Mouse (Mus musculus) c-Kit-positive CD71-positive TER-119-positive erythroid progenitor cells, embryonic 14.5 days (primary cell): Measurements from ENCODE around the gene Setd7.

Experiments
- DNase-seq: peaks from one replicate; pipeline ENCODE4 v3.0.0-alpha.2; 2013; ENCODE audit warnings: low spot score

Gene Setd7

DNA sequence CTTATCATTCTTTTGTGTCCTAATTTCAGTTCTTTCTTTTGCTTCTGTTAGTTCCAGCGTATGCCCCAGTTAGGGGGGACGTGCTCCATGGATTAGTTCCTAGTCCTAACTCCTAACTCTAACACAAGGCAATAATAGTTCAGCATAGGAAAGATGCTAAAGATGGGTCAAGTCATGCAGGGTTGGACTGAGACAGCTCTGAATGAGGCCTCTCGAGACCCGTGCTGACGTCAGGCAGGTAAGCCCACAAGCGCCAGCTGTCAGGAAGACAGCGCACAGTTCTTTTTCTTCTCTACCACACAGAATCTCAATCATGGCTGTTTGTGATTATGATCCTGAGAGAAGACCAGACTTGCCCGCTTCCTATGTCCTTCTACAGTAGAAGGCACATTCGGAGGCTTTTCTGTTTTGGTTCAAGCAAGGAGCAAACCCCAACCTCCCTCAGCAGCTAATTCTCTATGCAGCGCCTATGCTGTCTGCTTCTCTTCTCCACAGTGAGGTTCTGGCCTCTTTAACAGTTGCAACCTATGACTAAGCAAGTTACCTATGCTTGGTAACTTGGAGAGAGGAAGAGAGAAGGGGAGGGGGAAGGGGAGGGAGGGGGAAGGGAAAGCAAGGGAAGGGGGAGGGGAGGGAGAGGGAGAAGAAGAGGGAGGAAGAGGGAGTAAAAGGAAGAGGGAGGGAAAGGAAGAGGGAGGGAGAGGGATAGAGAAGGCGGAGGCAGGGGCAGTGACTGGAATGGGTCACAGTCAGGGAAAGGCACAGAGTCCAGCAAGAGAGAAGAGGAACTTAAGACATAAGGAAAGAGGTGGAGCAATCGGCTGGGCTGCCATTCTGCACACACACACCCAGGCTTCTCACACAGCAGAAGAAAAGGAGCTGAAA, 42.6 kb downstream of the Setd7 start:
- peak; percentile 27 for DNase-seq

GRCm38 (mm10) chr3:51517467-51517866, 43.2 kb downstream of the Setd7 start:
- DNase-seq = peak; percentile 24

DNA sequence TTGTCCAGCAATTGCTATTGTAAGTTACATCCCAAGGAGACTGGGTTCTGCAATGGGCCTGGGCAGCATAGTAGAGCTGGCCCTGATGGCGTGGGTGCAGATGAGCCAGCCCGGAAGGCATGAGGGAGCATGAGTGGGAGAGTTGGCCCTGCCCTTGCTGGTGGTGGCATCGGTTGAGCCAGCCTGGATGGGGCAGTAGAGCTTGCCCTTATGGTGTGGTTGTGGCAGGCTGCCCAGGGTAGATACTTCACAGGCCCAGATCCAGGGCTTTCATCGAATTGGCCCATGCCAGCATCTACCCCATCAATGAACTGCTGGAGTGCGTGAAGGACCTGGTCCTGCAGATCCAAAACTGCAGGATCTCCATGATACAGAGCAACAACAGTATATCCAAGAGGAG, 48.7 kb downstream of the Setd7 start:
- no peak for DNase-seq

DNA sequence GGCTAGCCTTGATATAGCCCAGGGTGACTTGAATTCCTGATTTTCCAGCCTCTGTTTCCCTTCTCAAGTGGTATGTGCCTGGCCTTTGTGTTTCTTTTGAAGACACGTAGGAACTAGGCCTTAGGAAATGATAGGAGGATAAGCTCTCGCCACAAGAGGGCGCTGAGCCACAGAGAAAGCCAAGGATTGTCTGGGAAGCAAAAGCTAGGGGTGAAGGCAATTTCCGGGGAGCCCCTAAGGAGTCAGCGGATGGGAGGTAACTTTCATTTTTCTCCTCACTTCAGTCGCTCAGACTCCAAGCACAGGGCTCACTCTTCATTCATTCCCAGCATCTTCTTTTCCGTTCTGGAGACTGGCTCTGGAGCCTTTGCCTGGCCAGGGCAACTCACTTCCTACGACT, 49.8 kb downstream of the Setd7 start:
- peak; percentile 83 for DNase-seq

GRCm38 (mm10) chr3:51505465-51505864, 55.2 kb downstream of the Setd7 start:
- no peak for DNase-seq

- DNase-seq = no peak
These were observed 56.2 kb downstream of the Setd7 start for GRCm38 (mm10) chr3:51504385-51504952.

DNA sequence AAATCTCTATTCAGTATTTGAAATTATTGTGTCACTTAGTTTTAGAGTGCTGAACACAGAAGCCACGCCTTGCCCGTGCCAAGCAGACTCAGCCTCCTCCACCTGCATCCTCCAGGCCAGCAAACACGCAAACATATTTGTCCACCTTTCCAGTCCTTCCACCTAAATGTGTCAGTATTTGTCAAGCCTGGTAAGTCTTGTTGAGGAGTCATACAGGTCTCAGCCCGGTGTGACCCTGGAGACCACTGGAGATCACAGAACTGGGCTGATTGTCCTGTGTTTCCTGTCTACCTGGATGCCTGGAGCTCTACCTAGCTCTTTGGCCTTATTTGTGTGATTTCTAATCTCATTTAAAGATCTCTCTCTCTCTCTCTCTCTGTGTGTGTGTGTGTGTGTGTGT, 60.8 kb downstream of the Setd7 start:
- no peak for DNase-seq

GRCm38 (mm10) chr3:51498659-51499058, 62.0 kb downstream of the Setd7 start:
- no peak for DNase-seq

DNA sequence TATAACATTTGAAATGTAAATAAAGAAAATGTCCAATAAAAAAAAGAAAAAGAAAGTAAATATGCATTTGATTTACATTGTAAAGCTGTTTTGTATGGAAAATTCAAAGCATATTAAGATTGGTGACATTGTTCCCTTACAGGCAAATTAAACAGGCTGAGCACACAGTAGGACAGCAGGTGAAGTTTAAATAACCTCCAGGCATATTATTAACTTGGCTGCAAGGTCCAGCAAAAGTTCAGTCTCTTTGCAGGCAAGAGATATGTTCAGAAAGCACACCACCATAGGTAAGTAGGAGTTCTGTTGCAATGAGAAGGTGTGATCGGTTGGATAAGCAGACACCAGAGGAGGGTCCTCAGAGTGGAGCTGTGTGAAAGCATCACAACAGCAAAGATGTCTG, 62.7 kb downstream of the Setd7 start:
- no peak for DNase-seq

DNA sequence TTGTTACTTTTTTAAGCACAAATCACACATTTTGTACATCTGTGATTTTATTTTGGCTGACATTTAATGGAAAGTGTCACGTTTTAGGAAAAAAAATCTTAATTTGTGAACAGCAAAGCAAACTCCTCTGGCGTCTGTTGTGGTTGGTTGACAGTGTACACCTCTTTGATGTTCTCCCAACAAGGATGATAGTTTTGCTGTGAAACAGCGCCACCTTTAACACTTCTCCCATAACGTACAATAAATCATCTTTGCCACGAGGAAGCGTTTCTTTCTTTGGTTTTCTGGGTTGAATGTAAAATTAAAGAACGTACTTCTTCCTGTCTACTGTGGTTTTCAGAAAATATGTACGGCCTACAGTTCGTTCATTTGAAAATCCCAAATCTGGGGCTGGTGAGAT, 65.0 kb downstream of the Setd7 start:
- DNase-seq = no peak

GRCm38 (mm10) chr3:51494466-51494865, 66.2 kb downstream of the Setd7 start:
- no peak for DNase-seq

DNA sequence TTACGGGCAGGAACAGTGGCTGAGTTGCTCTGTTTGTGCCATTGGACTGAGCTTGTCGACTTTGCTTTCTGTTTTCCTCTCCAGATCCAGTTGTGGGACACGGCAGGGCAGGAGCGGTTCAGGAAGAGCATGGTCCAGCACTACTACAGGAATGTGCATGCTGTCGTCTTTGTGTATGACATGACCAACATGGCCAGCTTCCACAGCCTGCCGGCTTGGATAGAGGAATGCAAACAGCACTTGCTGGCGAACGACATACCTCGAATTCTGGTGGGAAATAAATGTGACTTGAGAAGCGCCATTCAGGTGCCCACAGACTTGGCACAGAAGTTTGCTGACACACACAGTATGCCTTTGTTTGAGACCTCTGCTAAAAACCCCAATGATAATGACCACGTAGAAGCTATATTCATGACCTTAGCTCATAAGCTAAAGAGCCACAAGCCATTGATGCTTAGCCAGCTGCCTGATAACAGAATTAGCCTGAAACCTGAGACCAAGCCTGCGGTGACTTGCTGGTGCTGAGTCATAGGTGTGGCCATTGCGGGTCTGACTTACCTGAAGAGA, 67.3 kb downstream of the Setd7 start:
- DNase-seq = no peak

DNA sequence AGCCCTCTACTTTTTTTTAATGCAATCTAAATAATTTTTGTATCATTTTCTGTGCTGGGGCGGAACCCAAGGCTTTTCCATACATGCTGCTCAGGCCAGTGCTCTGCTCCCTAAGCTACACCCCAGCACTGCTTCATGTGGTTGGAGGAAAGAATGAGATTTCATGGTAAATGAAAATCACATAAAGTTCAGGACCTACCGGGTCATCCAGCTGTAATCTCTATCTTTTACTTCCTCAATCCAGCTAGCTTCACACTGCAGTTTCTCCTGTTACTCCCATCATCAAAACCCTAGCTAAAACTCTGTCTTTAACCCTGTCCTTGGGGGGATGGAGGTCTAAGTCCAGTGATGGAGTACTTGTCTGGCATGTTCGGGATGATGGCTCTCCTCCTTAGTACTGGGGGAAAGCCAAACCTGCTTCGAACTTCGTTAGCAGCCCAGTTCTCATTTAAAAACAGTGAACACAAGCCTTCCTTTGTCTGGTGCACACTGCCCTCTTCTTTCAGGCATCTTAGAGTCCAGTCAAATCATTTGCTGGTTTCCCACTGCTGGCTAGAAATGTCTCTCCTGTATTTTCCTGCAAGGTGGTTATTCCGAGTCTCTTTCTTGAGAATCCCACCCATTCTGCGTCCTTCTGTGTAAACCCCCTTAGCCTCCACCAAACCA, 70.5 kb downstream of the Setd7 start:
- no peak for DNase-seq

- no peak for DNase-seq
These were observed 74.0 kb downstream of the Setd7 start for GRCm38 (mm10) chr3:51486491-51487195.

DNA sequence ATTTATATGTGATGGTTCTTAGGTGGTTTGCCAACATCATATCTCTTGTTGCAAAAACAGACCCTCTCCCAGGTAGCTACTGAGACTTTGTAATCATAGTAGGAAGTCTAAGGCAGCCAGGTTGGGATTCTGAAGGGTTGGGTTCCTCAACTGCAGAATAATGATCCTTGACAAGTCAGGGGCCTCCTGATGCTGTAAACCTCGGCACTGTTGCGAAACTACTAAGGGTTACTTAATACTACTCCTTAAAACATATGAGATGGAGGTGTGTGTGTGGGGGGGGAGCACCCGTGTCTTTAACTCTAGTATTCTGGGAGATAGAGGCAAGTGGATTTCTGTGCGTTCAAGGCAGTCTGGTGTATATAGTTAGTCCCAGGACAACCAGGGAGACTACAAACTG, 75.3 kb downstream of the Setd7 start:
- no peak for DNase-seq

DNA sequence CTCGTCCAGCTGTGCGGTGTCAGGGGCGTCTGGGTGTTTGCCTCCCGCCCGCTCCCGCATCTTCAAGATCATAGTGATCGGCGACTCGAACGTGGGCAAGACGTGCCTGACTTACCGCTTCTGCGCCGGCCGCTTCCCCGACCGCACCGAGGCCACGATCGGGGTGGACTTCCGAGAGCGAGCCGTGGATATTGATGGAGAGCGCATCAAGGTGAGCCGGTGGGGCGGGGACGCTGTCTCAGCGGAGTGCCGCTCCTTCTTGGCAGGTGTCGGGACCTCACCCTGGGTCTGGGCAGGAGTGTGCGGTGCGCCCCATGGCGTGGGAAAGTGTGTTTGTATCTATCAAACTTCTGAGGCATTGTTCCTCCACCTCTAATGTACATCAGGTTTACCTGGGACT, 76.3 kb downstream of the Setd7 start:
- no peak for DNase-seq

- DNase-seq = peak; percentile 88
These were observed 76.8 kb downstream of the Setd7 start, which contains the start of gene Rab33b for GRCm38 (mm10) chr3:51483741-51484359. Rab33b (plus strand) TSS chr3:51483920.

- DNase-seq = no peak
These were observed 77.9 kb downstream of the Setd7 start for GRCm38 (mm10) chr3:51482781-51483180.

DNA sequence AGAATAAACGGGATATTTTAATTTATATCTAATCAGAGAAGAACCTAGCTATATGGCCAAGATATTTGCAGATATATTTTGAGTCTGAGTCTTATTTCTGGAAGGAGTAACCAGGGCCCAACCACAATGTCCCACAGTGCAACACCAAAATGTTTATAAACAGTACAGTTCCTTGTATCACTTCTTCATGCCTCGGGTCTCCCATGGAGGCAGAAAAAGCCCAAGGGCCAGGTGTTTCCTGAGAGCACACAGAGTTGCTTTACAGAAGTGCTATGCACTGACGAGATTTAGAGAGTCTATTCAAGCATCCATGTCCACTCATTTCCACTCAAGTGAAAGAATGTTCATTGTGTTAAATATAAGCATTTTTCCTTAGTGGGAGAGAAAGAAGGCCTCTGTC, 78.8 kb downstream of the Setd7 start:
- no peak for DNase-seq

- DNase-seq = peak; percentile 70
These were observed 79.6 kb downstream of the Setd7 start for GRCm38 (mm10) chr3:51481059-51481458.

GRCm38 (mm10) chr3:51479893-51480292, 80.8 kb downstream of the Setd7 start:
- DNase-seq = no peak

DNA sequence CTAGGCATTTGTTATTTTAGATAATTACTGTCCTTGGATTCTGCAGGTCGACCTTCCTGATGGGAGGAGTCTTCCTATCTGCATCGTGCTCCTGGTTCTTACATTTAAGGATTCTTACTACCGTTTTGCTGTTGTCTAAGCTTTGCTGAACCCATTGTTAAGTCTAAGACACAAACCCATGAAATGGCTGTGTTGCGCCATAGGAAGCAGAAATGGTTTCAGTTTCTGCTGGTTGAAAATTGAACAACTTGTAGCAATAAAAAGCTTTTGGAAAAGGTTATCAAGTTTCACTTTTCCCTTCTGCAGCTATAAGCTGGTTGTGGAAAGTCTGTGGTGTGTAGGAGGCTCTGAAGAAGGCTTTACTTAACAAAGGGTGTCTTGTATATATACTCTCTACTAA, 85.0 kb downstream of the Setd7 start:
- DNase-seq = no peak
